Mouse (Mus musculus) adrenal gland (tissue): ENCODE data around the gene Sbpl.
"Not testable (repeated sequence)": the region's sequence is repeated elsewhere in the genome, so short reads cannot be mapped to it uniquely, and the experiment has no call there.

Source experiments
- intact Hi-C: fragments of 180-260 bp; cut with DNase I; formaldehyde crosslinking; loops from one replicate; pipeline ENCODE4 v1.15.1; 2025

Sbpl gene

DNA sequence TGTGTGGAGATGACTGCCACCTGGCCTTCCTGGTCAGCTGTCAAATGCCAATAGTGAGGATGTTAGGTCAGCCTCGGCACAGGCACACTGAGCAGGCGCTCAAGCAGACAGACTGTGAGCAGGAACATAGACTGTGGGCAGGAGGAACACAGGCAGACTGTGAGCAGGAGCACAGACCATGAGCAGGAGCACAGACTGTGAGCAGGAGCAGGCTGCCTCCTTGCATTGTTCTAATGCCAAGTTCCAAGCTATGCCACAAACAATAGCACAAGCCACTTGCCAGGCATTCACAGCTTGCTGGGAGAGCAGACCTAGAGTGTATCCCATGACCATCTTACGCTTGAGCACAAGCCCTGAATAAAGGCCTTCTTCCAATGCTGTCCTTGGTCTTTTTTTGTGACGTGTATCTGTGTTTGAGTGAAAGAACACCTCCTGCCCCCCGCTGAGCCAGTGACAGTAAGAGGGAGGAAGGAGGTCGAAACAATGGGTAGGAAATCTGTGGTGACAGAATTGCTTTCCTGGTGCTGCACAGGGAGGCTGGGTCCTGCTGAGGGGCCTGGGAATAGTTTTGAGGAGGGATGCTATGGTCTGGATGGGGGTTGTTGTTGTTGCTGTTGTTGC, 10.8 kb upstream of the Sbpl start:
- intact Hi-C loops = loop anchor here (10.0 kb wide), 1 partner anchor 191 kb away; the partner anchor contains the start of gene Flywch1

DNA sequence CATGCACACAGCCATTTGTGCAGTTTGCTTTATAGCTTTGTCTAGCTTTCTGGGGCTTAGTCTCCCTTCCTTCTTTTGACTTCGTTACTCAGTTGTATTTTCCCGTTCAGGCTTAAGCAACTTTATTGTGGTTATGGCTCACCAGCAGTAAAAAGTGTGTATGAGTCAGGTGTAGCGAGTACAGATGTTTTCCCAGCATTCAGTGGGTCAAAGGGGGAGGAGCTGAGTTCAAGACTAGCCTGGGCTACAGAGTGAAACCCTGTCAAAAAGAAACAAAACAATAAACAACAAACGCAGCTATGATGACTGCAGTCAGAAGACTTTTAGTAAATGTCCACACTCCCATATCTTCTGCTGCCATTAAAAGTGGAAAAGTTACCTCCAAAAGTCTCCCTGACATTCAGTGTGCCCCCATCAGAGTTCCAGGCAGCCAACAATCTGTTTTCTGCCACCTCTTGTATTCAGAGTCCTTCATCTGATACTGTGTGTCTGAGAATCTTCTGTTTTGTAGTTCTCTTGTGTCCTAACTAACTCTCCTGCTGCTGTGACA, 6.6 kb upstream of the Sbpl start:
- intact Hi-C loops = loop anchor here (2.0 to 10.0 kb wide), 3 partner anchors 87 to 187 kb away; partner anchors contain the start of gene Flywch1

DNA sequence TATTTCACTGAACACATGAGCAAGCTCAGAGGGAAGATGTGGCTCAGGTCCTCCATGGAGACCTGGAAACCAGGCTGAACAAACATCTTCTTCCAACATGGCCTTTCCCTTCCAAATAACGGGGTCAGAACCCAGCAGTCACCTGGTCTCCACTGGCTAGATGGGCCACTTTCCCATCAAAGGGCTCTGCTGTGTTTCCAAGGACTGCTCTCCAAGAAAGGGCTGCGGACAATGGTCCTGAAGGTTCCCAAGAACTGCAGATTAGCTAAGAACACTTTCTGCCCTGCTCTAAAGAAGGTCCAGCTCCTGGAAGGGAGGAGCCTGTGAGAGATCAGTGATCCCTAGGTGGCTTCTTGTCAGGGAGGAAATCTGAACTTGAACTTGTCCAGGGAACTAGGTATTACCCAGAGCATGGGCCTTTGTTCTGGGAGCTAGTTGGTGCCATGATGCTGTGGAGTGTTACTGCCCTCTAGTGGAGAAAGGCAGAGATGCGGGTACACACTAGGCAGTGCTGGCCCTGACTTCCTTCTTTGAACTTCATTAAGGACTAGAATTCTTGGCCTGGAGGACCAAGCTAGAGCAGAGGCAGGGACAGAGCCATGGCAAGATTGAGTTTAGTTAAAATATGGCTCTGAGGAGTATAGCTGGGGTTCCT, 5.1 kb upstream of the Sbpl start:
- intact Hi-C loops = loop anchor here (2.0 to 10.0 kb wide), 3 partner anchors 85 to 185 kb away; partner anchors contain the start of gene Flywch1

DNA sequence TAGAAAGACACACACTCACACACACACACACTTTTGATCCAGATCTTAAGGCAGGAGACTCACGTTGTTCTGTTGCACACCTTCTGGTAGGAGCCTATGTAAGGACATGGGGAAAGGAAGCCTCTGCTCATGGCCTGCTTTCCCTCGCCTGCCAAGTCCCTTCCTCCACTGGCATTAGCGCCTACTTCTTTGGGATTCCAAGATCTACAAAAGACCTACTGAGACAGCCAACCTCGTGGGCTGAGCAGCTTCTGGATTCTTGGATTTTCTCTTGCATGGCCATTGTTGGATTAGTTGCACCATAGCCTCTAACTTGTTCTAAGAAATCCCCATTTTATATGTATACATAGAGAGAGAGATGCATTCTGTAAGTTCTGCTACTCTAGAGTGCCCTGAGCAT, 4.2 kb downstream of the Sbpl start:
- intact Hi-C loops = not testable (repeated sequence)

DNA sequence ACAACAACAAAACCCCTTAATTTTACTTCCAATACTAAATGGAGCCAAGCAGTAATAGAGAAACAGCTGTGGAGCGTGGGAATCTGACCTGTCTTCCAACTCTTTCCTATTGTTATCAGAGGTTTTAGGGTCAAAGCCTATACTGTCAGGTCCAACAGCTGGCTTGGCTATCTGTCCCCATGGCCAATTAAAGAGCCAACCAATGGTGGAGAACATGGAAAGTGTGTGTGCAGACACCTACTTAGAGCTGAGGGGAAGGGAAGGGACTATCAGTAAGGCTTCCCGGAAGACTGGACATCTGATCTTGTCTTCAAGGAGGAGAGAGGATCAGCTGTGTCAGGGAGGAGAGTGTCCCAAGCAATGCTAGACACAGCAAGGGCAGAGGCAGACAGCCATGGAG, 6.0 kb downstream of the Sbpl start:
- intact Hi-C loops = no loop called here

DNA sequence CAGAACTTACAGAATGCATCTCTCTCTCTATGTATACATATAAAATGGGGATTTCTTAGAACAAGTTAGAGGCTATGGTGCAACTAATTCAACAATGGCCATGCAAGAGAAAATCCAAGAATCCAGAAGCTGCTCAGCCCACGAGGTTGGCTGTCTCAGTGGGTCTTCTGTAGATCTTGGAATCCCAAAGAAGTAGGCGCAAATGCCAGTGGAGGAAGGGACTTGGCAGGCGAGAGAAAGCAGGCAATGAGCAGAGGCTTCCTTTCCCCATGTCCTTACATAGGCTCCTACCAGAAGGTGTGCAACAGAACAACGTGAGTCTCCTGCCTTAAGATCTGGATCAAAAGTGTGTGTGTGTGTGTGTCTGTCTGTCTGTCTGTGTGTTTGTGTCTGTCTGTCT, 7.6 kb downstream of the Sbpl start:
- intact Hi-C loops = not testable (repeated sequence)

DNA sequence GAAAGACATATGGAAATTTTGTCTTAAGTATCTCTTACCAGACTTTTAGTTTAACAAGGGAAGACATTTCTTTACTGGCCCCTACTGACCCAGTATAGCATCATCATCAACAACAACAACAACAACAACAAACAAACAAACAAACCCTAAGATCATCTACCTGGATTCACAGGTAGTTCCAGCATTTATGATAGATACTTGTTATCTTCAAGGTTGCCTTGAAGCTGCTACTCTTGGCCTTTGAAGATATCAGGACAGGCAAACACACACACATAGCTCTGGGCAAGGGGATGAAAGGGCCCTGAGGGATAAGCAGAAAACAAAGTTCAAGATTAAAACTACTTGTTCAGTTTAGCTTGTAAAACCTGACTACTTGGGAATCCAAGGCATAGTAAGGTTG, 13.7 kb downstream of the Sbpl start, which contains the start of gene Sbp:
Sbp (plus strand) TSS at position 301 of the 400 bp plus-strand sequence.
- intact Hi-C loops = no loop called here

DNA sequence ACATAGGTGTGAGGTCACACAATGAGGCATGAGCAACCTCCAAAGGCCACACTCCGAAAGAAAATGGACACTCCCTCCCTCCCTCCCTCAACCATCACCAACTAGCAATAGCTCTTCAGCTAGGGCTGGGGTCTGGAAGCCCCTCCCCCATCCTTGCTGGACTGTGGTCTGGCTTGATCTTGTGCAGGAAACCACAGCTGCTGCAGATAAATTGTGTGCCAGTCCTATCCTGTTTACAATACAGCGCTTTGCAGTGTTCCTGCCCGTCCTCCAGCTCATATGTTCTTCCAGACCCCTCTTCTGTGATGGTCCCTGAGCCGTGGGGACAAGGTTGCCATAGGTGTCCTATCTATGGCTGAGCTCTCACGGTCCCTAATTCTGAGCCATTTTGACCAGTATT, 23.9 kb downstream of the Sbpl start:
- intact Hi-C loops = no loop called here

DNA sequence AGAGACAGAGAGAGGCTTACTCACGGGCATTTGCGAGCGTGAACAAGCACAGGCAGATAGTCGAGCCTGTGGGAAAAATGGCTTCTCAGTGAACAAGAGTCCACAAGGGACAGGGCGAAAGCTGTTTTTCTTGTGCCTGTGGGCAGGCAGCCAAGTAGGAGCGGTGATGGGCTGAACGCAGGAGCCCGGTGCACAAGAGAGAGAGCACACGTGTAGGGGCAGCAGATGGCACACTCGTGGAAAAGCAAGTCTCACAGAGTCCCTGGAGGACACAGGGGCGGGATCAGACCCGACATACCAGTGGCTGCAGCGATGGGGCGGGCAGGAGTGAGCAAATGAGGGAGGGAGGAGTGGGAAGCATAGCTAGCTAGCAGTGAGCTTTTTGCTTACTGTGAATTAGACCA, 30.0 kb downstream of the Sbpl start:
- intact Hi-C loops = no loop called here

DNA sequence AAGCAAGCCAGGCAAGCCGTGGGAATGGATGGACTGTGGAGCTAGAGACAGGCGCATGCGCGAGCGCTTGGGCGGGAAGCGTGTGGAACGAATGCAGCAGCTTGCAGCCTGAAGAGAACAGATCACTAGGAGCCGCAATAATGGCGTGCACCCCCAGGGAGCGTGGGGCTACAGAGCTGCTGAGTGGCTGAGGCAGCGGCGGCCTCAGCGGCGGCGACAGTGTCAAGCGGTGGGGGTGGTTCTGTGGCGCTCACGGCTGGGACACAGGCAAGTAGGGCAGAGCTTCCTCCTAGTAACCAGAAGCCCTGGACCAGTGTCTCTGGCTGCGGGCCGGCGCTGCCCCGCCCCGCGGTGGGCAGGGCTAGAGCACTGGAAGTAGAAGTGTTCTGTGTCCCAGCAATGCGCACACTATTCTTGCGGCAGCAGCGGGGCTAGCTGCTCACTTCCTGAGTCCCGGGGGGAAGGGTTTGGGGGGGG, 30.5 kb downstream of the Sbpl start:
- intact Hi-C loops = no loop called here

DNA sequence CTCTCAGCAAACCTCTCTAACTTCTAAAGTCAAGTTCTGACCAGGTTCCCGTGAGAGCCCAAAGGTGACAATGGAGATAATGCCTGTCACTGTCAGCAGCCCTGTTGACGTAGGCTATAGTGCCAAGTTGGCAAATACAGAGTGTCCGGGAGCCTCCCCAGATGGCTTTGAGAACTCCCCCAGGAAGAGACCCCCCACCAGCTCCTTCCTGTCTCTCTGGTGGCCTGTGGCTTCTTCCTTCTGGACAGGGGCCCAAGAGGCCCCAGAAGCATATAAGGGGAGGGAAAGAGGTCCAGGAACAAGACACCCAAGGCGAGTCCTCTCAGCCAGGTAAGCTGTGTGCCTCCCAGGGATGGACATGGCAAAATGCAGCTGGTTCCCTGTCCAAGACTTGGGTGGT, 37.9 kb downstream of the Sbpl start, which contains the start of gene Dcpp3:
Dcpp3 (plus strand) TSS at position 301 of the 400 bp plus-strand sequence.
- intact Hi-C loops = not testable (repeated sequence)
